Mouse (Mus musculus) stomach, postnatal 0 days (tissue): ENCODE measurements around the gene Cds1. TPM values are rescaled to one million over a fixed set of nuclear protein-coding genes. Genes with fewer than 3 reads are reported as not detected.

Experiments
- ATAC-seq: fragments of 200-750 bp; cut with Nextera tagmentation; 2 replicates; pipeline ENCODE4 v1.8.0; 2017; ENCODE audit not compliant: low FRiP score, low TSS enrichment
- DNase-seq: peaks from one replicate; pipeline ENCODE4 v3.0.0-alpha.2; 2016; ENCODE audit warnings: low spot score
- H3K27ac ChIP-seq: fragments of 300-500 bp; sonication (generic); replicated peaks from 2 replicates; pipeline ENCODE4 v1.5.1; 2014; ENCODE audit warnings: mild to moderate bottlenecking, control low read depth
- H3K27me3 ChIP-seq: fragments of 300-500 bp; sonication (generic); 2 replicates; pipeline ENCODE4 v1.6.1; 2014; ENCODE audit warnings: low read length; ENCODE audit not compliant: control insufficient read depth, insufficient read depth
- H3K36me3 ChIP-seq: fragments of 300-500 bp; sonication (generic); 2 replicates; pipeline ENCODE4 v1.6.1; 2014; ENCODE audit warnings: low read length, mixed read lengths; ENCODE audit not compliant: control insufficient read depth, insufficient read depth
- H3K4me1 ChIP-seq: fragments of 300-500 bp; sonication (generic); replicated peaks from 2 replicates; pipeline ENCODE4 v1.6.1; 2014; ENCODE audit warnings: antibody characterized with exemption; ENCODE audit not compliant: control insufficient read depth, insufficient read depth
- H3K4me2 ChIP-seq: fragments of 300-500 bp; sonication (generic); replicated peaks from 2 replicates; pipeline ENCODE4 v1.6.1; 2014; ENCODE audit warnings: low read depth, mild to moderate bottlenecking, control low read depth, moderate library complexity
- H3K4me3 ChIP-seq: fragments of 300-500 bp; sonication (generic); 2 replicates; pipeline ENCODE4 v1.5.1; 2014; ENCODE audit warnings: low read depth, low read length, control low read depth
- H3K9ac ChIP-seq: fragments of 300-500 bp; sonication (generic); 2 replicates; pipeline ENCODE4 v1.6.1; 2014; ENCODE audit warnings: mild to moderate bottlenecking, low read length, control low read depth, mixed read lengths
- H3K9me3 ChIP-seq: fragments of 300-500 bp; sonication (generic); 2 replicates; pipeline ENCODE4 v1.6.1; 2016; ENCODE audit warnings: low read length; ENCODE audit not compliant: control insufficient read depth
- CTCF ChIP-seq: IDR thresholded peaks from 2 replicates; pipeline ENCODE4 v1.5.1; 2016; ENCODE audit warnings: antibody characterized with exemption, low read depth, mild to moderate bottlenecking, moderate library complexity
- EP300 ChIP-seq: optimal IDR thresholded peaks from 2 replicates; pipeline ENCODE3; 2016; ENCODE audit warnings: antibody characterized with exemption
- WGBS: fragments of 180-500 bp; shearing (Covaris S2); extraction: QIAGEN DNeasy Blood & Tissue Kit; methylation state at CpG from one replicate; pipeline ENCODE4 v1.1.7; 2014; 5-methylcytosine and 5-hydroxymethylcytosine counted together
- polyA plus RNA-seq: library from polyadenylated mRNA; unstranded; fragments of >200 nt; fragmentation: Nextera tagmentation; extraction: Ambion mirVana; gene quantifications from 2 replicates; pipeline ENCODE4 v1.2.1, GENCODE M21; 2015

The Cds1 gene
- polyA plus RNA-seq, 1 experiment from 2014 or later: 18.0 TPM

- Histone ChIP-seq H3K4me1 (no peaks in the 10 kb centered on the region), H3K36me3 (no peaks in the 10 kb centered on the region), H3K4me3 (no peak overlapping the region), H3K27me3 (no peaks in the 10 kb centered on the region), H3K27ac (no peak overlapping the region), H3K9me3 (no peaks in the 10 kb centered on the region), H3K9ac (no peak overlapping the region), H3K4me2 (no peak overlapping the region)
- no peak for ATAC-seq
- DNase-seq: no peak
- 67% methylated on average over 5 of the region's 5 CpGs for WGBS
- TF ChIP-seq CTCF (no peak), EP300 (no peak)
Observed at GRCm38 (mm10) chr5:101790560-101790959, 25.6 kb downstream of the Cds1 start.

DNA sequence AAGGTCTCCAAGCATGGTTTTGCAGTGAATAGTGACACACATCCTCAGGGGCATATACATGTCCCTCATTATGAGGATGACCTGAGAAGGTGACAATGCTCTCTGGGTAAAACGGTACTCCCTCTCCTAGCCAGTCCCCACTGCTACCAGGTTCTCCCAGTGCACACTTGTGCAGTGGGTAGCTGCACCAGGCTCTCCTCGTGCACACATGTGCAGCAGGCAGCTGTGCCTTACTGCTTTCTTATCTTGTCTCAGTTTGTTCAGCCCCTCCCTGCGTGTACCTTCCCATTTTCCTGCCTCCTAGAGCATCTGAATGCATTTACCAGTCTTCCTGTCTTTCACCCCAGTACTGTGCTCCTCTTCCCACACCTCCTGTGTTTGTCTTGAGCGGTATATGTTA lies 27.7 kb downstream of the Cds1 start:
- Histone ChIP-seq H3K36me3 (no peaks in the 10 kb centered on the region), H3K4me1 (no peaks in the 10 kb centered on the region), H3K4me2 (no peak overlapping the region), H3K27me3 (no peaks in the 10 kb centered on the region), H3K27ac (no peak overlapping the region), H3K4me3 (no peak overlapping the region), H3K9ac (no peak overlapping the region), H3K9me3 (no peaks in the 10 kb centered on the region)
- ATAC-seq: no peak
- DNase-seq: no peak
- no peak for TF ChIP-seq EP300
- no peak for TF ChIP-seq CTCF
- WGBS: 49% methylated on average over 4 of the region's 4 CpGs

GRCm38 (mm10) chr5:101801891-101802290 lies 37.0 kb downstream of the Cds1 start:
- H3K9me3 ChIP-seq: no peaks in the 10 kb centered on the region
- 49% methylated on average over 2 of the region's 2 CpGs for WGBS
- H3K4me1 ChIP-seq: no peaks in the 10 kb centered on the region
- H3K4me3 ChIP-seq: no peak overlapping the region
- no peak for TF ChIP-seq EP300
- TF ChIP-seq CTCF: no peak
- H3K36me3 ChIP-seq: no peaks in the 10 kb centered on the region
- DNase-seq (no peak), ATAC-seq (no peak)
- H3K4me2 ChIP-seq: no peak overlapping the region
- no peaks in the 10 kb centered on the region for H3K27me3 ChIP-seq
- no peak overlapping the region for H3K27ac ChIP-seq
- H3K9ac ChIP-seq: no peak overlapping the region

DNA sequence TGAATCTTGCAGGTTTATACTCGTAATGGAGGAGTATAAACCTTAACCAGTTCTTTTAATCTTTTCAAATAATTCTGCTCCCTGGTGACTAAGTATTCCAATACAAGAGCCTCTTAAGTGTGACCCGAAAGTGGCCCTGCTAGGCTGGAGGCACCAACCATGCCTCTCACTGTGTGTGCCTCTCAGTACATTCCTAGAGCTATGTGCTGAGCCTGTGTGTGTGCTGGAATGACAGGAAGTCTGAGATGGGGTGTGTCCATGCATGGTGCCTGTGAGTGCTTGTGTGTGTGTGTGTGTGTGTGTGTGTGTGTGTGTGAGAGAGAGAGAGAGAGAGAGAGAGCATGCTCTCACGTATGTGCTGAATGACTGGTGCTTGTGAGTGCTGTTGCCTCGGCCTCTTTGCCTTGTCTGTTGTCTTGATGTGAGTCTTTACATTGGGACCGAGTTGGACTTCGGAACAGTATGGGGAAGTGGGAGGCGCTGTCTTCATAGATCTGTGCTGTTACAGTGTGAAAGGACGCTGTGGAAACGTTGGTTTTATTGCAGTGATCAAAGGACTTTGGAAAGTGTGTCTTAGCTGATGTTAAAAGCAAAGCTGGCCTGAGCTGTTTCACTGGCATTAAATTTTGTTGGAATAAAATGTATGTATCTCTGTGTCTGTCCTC lies 37.6 kb downstream of the Cds1 start:
- Histone ChIP-seq H3K36me3 (no peaks in the 10 kb centered on the region), H3K4me1 (no peaks in the 10 kb centered on the region), H3K4me3 (no peak overlapping the region), H3K27ac (no peak overlapping the region), H3K4me2 (no peak overlapping the region), H3K27me3 (no peaks in the 10 kb centered on the region), H3K9me3 (no peaks in the 10 kb centered on the region), H3K9ac (no peak overlapping the region)
- ATAC-seq (peak; percentile 51), DNase-seq (no peak)
- WGBS: 64% methylated on average over 9 of the region's 9 CpGs
- TF ChIP-seq EP300 (no peak), CTCF (no peak)

DNA sequence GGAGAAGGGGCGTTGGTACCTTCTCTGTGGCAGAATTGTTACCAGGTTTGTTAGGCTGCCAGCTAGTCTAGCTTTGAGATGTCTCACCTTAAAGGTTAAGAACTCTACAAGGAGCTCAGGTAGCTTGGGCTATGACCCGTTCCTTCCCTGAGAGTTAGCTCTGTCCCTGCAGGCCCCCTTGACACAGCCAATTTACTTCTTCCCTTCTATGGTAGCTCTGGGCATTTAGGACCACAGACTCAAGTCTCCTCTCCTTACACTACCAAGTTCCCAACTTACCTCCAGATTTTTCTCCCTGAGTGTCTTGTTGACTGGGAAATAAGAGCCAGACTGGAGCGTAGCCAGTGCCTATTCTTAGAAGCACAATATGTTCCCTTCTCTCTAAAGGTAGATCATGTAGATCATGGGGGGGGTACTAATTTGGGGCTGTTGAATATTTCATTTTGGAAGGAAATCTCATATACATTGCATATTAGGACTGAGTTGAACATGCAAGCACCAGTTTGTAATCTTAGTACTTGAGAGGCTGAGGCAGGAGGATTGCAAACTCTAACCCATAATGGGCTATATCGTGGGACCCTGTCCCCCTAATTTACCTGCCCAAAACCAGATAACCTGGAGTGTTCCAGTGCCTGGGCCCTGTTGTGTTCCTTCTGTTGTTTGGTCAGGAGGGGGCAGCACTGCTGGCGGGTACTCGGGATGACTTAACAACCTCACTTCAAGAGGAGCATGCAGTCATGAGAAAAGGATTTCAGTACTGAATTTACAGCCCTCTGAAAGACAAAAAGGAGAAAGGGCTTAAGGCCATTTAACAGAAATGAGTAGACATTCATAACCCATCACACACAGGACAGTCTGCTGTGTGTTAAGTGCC lies 46.6 kb downstream of the Cds1 start:
- no peak overlapping the region for H3K4me2 ChIP-seq
- H3K27me3 ChIP-seq: no peaks in the 10 kb centered on the region
- H3K9me3 ChIP-seq: no peaks in the 10 kb centered on the region
- no peak overlapping the region for H3K9ac ChIP-seq
- DNase-seq: no peak
- H3K4me3 ChIP-seq: no peak overlapping the region
- no peaks in the 10 kb centered on the region for H3K4me1 ChIP-seq
- no peak overlapping the region for H3K27ac ChIP-seq
- no peak for TF ChIP-seq EP300
- TF ChIP-seq CTCF: peak; percentile 49
- no peak for ATAC-seq
- WGBS: 87% methylated on average over 6 of the region's 6 CpGs
- no peaks in the 10 kb centered on the region; the same call in 1 of the 2 replicates for H3K36me3 ChIP-seq

- H3K27me3 ChIP-seq: no peaks in the 10 kb centered on the region
- TF ChIP-seq EP300 (no peak), CTCF (no peak)
- ATAC-seq (no peak), DNase-seq (no peak)
- WGBS: 72% methylated on average over 7 of the region's 7 CpGs
- no peak overlapping the region for H3K27ac ChIP-seq
- no peaks in the 10 kb centered on the region for H3K9me3 ChIP-seq
- H3K4me1 ChIP-seq: no peaks in the 10 kb centered on the region
- H3K36me3 ChIP-seq: no peaks in the 10 kb centered on the region
- no peak overlapping the region for H3K4me3 ChIP-seq
- no peak overlapping the region for H3K9ac ChIP-seq
- H3K4me2 ChIP-seq: no peak overlapping the region
Observed at GRCm38 (mm10) chr5:101816822-101817221, 51.9 kb downstream of the Cds1 start.
